Mouse (Mus musculus) midbrain, embryonic 10.5 days (tissue): ENCODE measurements at regions not wholly inside any gene's neighbourhood (a gene's known extent, or its start where the extent isn't known, plus 50 kb on each side); places are given as distances from the start of the nearest gene placed in this dataset.

Experiments used
- DNase-seq: peaks from one replicate; pipeline ENCODE4 v3.0.0-alpha.2; 2017; ENCODE audit warnings: low spot score
- H3K27ac ChIP-seq: fragments of 300-500 bp; sonication (generic); replicated peaks from 2 replicates; pipeline ENCODE4 v1.5.1; 2016; ENCODE audit warnings: mild to moderate bottlenecking
- H3K27me3 ChIP-seq: fragments of 300-500 bp; sonication (generic); 2 replicates; pipeline ENCODE4 v1.6.1; 2016; ENCODE audit warnings: low read depth, mild to moderate bottlenecking; ENCODE audit not compliant: poor library complexity, severe bottlenecking
- H3K36me3 ChIP-seq: fragments of 300-500 bp; sonication (generic); 2 replicates; pipeline ENCODE4 v1.6.1; 2016; ENCODE audit warnings: mild to moderate bottlenecking, moderate library complexity
- H3K4me1 ChIP-seq: fragments of 300-500 bp; sonication (generic); 2 replicates; pipeline ENCODE4 v1.6.1; 2016
- H3K4me3 ChIP-seq: fragments of 300-500 bp; sonication (generic); 2 replicates; pipeline ENCODE4 v1.5.1; 2016; ENCODE audit warnings: mild to moderate bottlenecking, moderate library complexity
- H3K9me3 ChIP-seq: fragments of 300-500 bp; sonication (generic); replicated peaks from 2 replicates; pipeline ENCODE4 v1.6.1; 2016; ENCODE audit warnings: mild to moderate bottlenecking
- WGBS: fragments of 180-500 bp; shearing (Covaris S2); methylation state at CpG from one replicate; pipeline ENCODE4 v1.1.7; 2016; 5-methylcytosine and 5-hydroxymethylcytosine counted together

DNA sequence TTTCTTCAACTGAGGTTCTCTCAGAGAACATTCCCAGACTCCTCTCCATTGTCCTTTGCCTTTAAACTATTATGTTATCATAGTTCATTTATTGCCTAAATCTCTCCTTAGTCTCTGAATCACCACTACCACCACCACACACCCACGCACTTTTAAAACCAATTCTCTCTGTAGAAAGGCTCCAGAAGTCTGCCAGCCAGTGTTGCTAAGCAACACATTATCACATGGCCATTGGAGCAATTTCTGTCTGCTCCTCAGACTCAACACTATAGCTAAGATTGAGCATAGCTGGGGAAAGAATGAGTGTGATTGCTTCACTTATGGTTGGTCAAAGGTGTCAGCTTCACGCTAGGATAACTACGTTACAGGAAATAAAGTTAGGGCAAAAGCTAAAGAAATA lies 59.3 kb downstream of the Trap1a start:
- no peaks in the 10 kb centered on the region for H3K36me3 ChIP-seq
- H3K4me3 ChIP-seq: no peak overlapping the region
- no peaks in the 10 kb centered on the region for H3K9me3 ChIP-seq
- DNase-seq: no peak
- no peaks in the 10 kb centered on the region for H3K4me1 ChIP-seq
- H3K27ac ChIP-seq: no peak overlapping the region
- 81% methylated on average over 3 of the region's 3 CpGs for WGBS
- H3K27me3 ChIP-seq: peaks cover 33% of the 10 kb centered on the region

- H3K27ac ChIP-seq: no peak overlapping the region
- peaks cover 41% of the 10 kb centered on the region for H3K27me3 ChIP-seq
- no peak overlapping the region for H3K4me3 ChIP-seq
- H3K4me1 ChIP-seq: no peaks in the 10 kb centered on the region
- no peaks in the 10 kb centered on the region for H3K36me3 ChIP-seq
- WGBS: 71% methylated on average over 6 of the region's 6 CpGs
- no peaks in the 10 kb centered on the region for H3K9me3 ChIP-seq
- peak; percentile 23 for DNase-seq
These were observed 63.5 kb upstream of the D330045A20Rik start for GRCm38 (mm10) chrX:139416701-139417100.

DNA sequence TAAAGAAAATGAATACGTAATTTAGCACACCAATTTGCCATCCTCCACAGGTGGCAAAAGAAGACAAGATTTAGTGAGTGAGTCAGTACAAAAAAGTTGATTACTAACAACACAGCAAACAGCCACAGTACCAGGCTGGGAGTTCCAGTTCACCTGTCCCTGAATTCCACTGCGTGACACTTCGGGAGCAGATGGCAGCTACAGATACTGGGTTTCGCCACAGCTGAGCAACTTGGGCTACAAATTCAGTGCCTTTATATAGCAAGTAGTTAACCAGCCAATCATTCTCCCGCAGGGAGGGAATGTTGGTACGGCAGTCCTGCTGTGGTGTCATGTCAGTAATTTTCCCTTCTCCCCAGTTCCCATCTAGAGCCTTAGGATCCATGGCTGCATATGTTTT lies 60.3 kb upstream of the D330045A20Rik start:
- H3K9me3 ChIP-seq: no peaks in the 10 kb centered on the region
- no peak for DNase-seq
- H3K27me3 ChIP-seq: peaks cover 31% of the 10 kb centered on the region
- 88% methylated on average over 6 of the region's 6 CpGs for WGBS
- H3K27ac ChIP-seq: no peak overlapping the region
- H3K4me1 ChIP-seq: no peaks in the 10 kb centered on the region
- no peak overlapping the region for H3K4me3 ChIP-seq
- no peaks in the 10 kb centered on the region for H3K36me3 ChIP-seq

DNA sequence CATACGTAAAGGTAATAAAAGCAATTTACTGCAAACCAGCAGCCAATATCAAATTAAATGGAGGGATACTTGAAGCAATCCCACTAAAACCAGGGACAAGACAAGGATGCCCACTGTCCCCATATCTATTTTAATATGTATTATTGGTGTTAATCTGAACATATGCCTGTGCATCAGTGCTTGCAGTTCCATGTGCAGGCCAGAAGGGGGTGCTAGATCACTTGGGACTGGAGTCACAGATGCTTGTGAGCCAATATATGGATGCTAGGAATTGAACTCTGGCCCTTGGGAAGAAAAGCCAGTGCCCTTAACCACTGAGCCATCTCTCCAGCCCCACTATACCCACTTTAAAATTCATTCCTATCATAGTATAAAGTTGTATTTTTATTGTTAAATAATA lies 55.9 kb upstream of the D330045A20Rik start:
- H3K27ac ChIP-seq: no peak overlapping the region
- no peak overlapping the region for H3K4me3 ChIP-seq
- H3K27me3 ChIP-seq: peaks cover 20% of the 10 kb centered on the region
- no peaks in the 10 kb centered on the region for H3K4me1 ChIP-seq
- WGBS: 95% methylated on average over 1 of the region's 1 CpGs
- no peaks in the 10 kb centered on the region for H3K9me3 ChIP-seq
- no peak for DNase-seq
- H3K36me3 ChIP-seq: no peaks in the 10 kb centered on the region
